Mouse (Mus musculus): ENCODE data around the gene Shf.

GRCm38 (mm10) chr2:122301081-122301920 is 67.7 kb downstream of the Shf start:
- TF ChIP-seq MYC (IDR thresholded peaks at IDR 0.05; ENCODE audit: low read depth, low read length) (no peak), JUND (conservative IDR thresholded peaks at IDR 0.05; ENCODE audit: low read depth, low read length) (no peak)

Data from CH12.LX (cell line).